ENCODE assay signal across 23 mouse cellular contexts in genomic region chr11:72061093-72061620, GRCm38 (mm10). TPM values are rescaled to one million over a fixed set of nuclear protein-coding genes. Genes with fewer than 3 reads are reported as not detected.
DNase-seq lines count a peak whose midpoint lies in the region; ATAC-seq and TF ChIP-seq lines count a peak whose summit lies in the region.
"Had no signal": no experiment of that assay in that cellular context is flagged by ENCODE, and none has a peak within 500 bp of the region (broad histone marks: within the 10 kb centered on the region; RNA-seq: fewer than 3 reads in every experiment).

No protein-coding gene starts in this region.

- no peak overlapping the region for H3K4me2 ChIP-seq in kidney, postnatal 0 days (ENCODE audit: low read length)
- H3K4me2 ChIP-seq in kidney, embryonic 15.5 days: no peak overlapping the region
- H3K4me2 ChIP-seq: forebrain, embryonic 13.5 days; heart, embryonic 11.5 days; hindbrain, embryonic 12.5 days; hindbrain, embryonic 15.5 days had no signal

- H3K27me3 ChIP-seq in kidney, postnatal 0 days (ENCODE audit: insufficient read depth, low read length): no peaks in the 10 kb centered on the region
- 0 out of 2 replicates have a peak, but pooled peaks cover 3% of the 10 kb centered on the region for H3K27me3 ChIP-seq in kidney, embryonic 15.5 days
- H3K27me3 ChIP-seq: forebrain, embryonic 13.5 days; hindbrain, embryonic 12.5 days; hindbrain, embryonic 15.5 days had no signal

- no peak overlapping the region for H3K27ac ChIP-seq in kidney, postnatal 0 days
- H3K27ac ChIP-seq in kidney, embryonic 15.5 days: no peak overlapping the region
- H3K27ac ChIP-seq: forebrain, embryonic 10.5 days; forebrain, embryonic 13.5 days; heart, adult 2 months; hindbrain, embryonic 12.5 days; hindbrain, embryonic 15.5 days had no signal

- H3K9ac ChIP-seq in kidney, postnatal 0 days (ENCODE audit: low read depth, low read length): no peak overlapping the region
- H3K9ac ChIP-seq in kidney, embryonic 15.5 days: no peak overlapping the region
- H3K9ac ChIP-seq: forebrain, embryonic 13.5 days; hindbrain, embryonic 12.5 days; hindbrain, embryonic 15.5 days had no signal

- WGBS in kidney, postnatal 0 days: 68% methylated on average over 13 of the region's 13 CpGs
- 64% methylated on average over 13 of the region's 13 CpGs for WGBS in kidney, embryonic 15.5 days

- no peaks in the 10 kb centered on the region for H3K4me1 ChIP-seq in kidney, postnatal 0 days (replicated peaks; ENCODE audit: insufficient read depth, low read length)
- no peaks in the 10 kb centered on the region for H3K4me1 ChIP-seq in kidney, embryonic 15.5 days
- H3K4me1 ChIP-seq: hindbrain, embryonic 15.5 days had no signal

- 0 out of 2 replicates have a peak, but pooled peaks have one; percentile 36 for ATAC-seq in kidney, postnatal 0 days (replicated peaks; ENCODE audit: low FRiP score, low read depth)
- ATAC-seq in kidney, embryonic 15.5 days (replicated peaks; ENCODE audit: low FRiP score): no peak
- ATAC-seq: activated CD4-positive, CD25-positive, alpha-beta regulatory T cell, adult 4 months; forebrain, embryonic 13.5 days; forebrain, embryonic 16.5 days; intestine, postnatal 0 days had no signal

- no peak for TF ChIP-seq CTCF in kidney, postnatal 0 days (IDR thresholded peaks at IDR 0.05; ENCODE audit: low read depth)

- DNase-seq in adrenal gland, postnatal 10 days: peak; percentile 30
- no peak for DNase-seq in adrenal gland, postnatal 4 days (ENCODE audit: low spot score in 2 of 2)
- peak; percentile 55 for DNase-seq in cerebellum, adult 9-10 months
- no peak for DNase-seq in cerebellum, adult 11-12 months
- no peak for DNase-seq in kidney, postnatal 0 days (ENCODE audit: low spot score)
- peak; percentile 37 for DNase-seq in brain, adult 2 months (ENCODE audit: low read depth, low spot score)
- no peak for DNase-seq in heart, adult 8-10 months (ENCODE audit: low spot score)
- DNase-seq: adrenal gland, adult 8-10 months; cerebellum, adult 11 months; gastrocnemius, postnatal 10 days; gastrocnemius, postnatal 36 days; heart, adult 2 months had no signal

- H3K4me3 ChIP-seq in kidney, postnatal 0 days (replicated peaks; ENCODE audit: low read depth, low read length): no peak overlapping the region
- H3K4me3 ChIP-seq in kidney, embryonic 15.5 days (replicated peaks): no peak overlapping the region
- H3K4me3 ChIP-seq: forebrain, embryonic 10.5 days; forebrain, embryonic 13.5 days; heart, adult 2 months; hindbrain, embryonic 12.5 days; hindbrain, embryonic 15.5 days had no signal

- no peaks in the 10 kb centered on the region for H3K36me3 ChIP-seq in kidney, postnatal 0 days (ENCODE audit: insufficient read depth, low read length)
- no peaks in the 10 kb centered on the region for H3K36me3 ChIP-seq in kidney, embryonic 15.5 days
- H3K36me3 ChIP-seq: forebrain, embryonic 10.5 days; hindbrain, embryonic 12.5 days had no signal

- no peaks in the 10 kb centered on the region for H3K9me3 ChIP-seq in kidney, postnatal 0 days (replicated peaks; ENCODE audit: low read length)
- no peaks in the 10 kb centered on the region for H3K9me3 ChIP-seq in kidney, embryonic 15.5 days (replicated peaks)

RNA-seq across cellular contexts. Expression of gene Pimreg, which starts 19.3 kb away (rescaled TPM):
- total RNA-seq in adrenal gland, postnatal 10 days (2021): 10 to 100 TPM; 14.1 to 23.8 TPM
- total RNA-seq in adrenal gland, postnatal 4 days (2021): 10 to 100 TPM; 29.6 to 30.3 TPM
- polyA plus RNA-seq in kidney, postnatal 0 days (2015; fragmentation: Nextera tagmentation; extraction: Ambion mirVana): 54.8 and 58.1 TPM in 2 replicates
- 122 and 131 TPM in 2 replicates for polyA plus RNA-seq in kidney, embryonic 15.5 days (2015; fragmentation: Nextera tagmentation; extraction: Ambion mirVana)
- 1 to 10 TPM in 1 of 4 experiments, under 1 TPM in 2, not detected in 1; 0.41 to 1.4 (median 0.65) TPM for total RNA-seq in heart, adult 8-10 months (2022)
- total RNA-seq: gastrocnemius, adult 18-20 months had no signal

RNA-seq across cellular contexts. Expression of gene Aipl1, which starts 23.8 kb away (rescaled TPM):
- total RNA-seq in adrenal gland, postnatal 10 days (2021): under 1 TPM; 0.27 to 0.33 TPM
- under 1 TPM; 0.56 to 0.76 TPM for total RNA-seq in adrenal gland, postnatal 4 days (2021)
- polyA plus RNA-seq in kidney, postnatal 0 days (2015; fragmentation: Nextera tagmentation; extraction: Ambion mirVana): 0.38 and 0.41 TPM in 2 replicates
- polyA plus RNA-seq in kidney, embryonic 15.5 days (2015; fragmentation: Nextera tagmentation; extraction: Ambion mirVana): 0.30 and 0.38 TPM in 2 replicates
- under 1 TPM in 1 of 4 experiments, not detected in 3; 0.13 TPM for total RNA-seq in heart, adult 8-10 months (2022)
- total RNA-seq: adrenal gland, adult 8-10 months; gastrocnemius, adult 18-20 months; gastrocnemius, postnatal 36 days; heart, adult 2 months; heart, postnatal 25 days had no signal

Comparison
In these comparisons a context has a peak if more than half of its experiments do, and no peak if none do; other contexts are left out.
1. DNase-seq: peak in adrenal gland, postnatal 10 days (single experiment), cerebellum, adult 9-10 months (single experiment) and brain, adult 2 months (single experiment); none in adrenal gland, postnatal 4 days (0 of 2), cerebellum, adult 11-12 months (single experiment), kidney, postnatal 0 days (single experiment) and heart, adult 8-10 months (single experiment).
2. RNA of gene Pimreg, which starts 19.3 kb away (total RNA-seq): 29.6 to 30.3 TPM in adrenal gland, postnatal 4 days and 14.1 to 23.8 TPM in adrenal gland, postnatal 10 days; 0.41 to 1.4 TPM in heart, adult 8-10 months; every median in the first group is over 4 times any median in the second.